Mouse (Mus musculus): Measurements from ENCODE around the gene Abhd10. TPM values are rescaled to one million over a fixed set of nuclear protein-coding genes. Genes with fewer than 3 reads are reported as not detected.

Gene Abhd10
- polyA plus RNA-seq, 1 experiment from 2014 or later: 33.2 TPM

DNA sequence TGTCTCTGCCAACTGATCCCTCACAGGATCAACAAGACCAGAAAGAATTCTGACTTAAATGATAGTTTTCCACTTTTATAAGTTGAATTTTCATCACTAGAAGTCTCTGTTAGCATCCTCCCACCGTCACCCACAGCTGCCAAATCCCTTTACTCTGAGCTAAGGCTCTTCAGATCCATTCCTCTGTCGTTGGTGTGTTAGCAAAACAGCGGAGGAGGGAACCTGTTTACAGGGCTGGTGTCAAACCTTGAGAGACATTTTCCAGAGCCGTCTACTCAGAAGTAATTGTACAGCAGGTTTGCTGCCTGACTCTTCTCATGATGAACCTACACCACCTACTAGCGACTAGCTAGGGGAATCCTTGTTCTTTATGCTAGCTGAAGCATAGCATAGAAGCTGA lies 43.5 kb downstream of the Abhd10 start:
- Histone ChIP-seq H3K4me2 (replicated peaks) (no peak overlapping the region), H3K27me3 (no peaks in the 10 kb centered on the region), H3K36me3 (no peaks in the 10 kb centered on the region), H3K9ac (no peak overlapping the region), H3K27ac (replicated peaks) (no peak overlapping the region), H3K4me3 (replicated peaks) (no peak overlapping the region), H3K9me3 (replicated peaks) (no peaks in the 10 kb centered on the region), H3K4me1 (no peaks in the 10 kb centered on the region)
- WGBS: 75% methylated on average over 5 of the region's 5 CpGs
- ATAC-seq (ENCODE audit: insufficient number of reproducible peaks, low FRiP score, low TSS enrichment, low read depth): no peak

DNA sequence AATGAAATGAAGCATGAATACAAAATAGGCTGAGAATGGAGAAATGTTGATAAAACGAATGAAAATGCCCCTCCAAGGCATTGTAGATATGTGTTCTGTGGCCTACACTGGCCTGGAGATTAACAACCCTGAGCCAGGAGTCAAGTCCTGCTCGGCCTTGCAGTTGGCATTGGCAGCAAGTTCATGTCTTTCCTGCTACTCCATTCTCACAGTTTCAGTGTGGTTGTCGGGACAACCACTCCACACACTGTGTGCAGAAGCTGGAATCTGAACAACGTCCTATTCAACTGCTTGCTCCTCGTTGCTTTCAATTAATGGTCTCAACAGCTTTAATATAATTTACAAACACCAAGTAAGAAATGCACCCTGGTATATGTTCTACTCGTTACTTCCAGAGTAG lies 44.8 kb downstream of the Abhd10 start:
- Histone ChIP-seq H3K4me2 (replicated peaks) (no peak overlapping the region), H3K27me3 (no peaks in the 10 kb centered on the region), H3K36me3 (no peaks in the 10 kb centered on the region), H3K9ac (no peak overlapping the region), H3K27ac (replicated peaks) (no peak overlapping the region), H3K9me3 (replicated peaks) (no peaks in the 10 kb centered on the region), H3K4me3 (replicated peaks) (no peak overlapping the region), H3K4me1 (no peaks in the 10 kb centered on the region)
- ATAC-seq (ENCODE audit: insufficient number of reproducible peaks, low FRiP score, low TSS enrichment, low read depth): no peak
- WGBS: 81% methylated on average over 6 of the region's 6 CpGs

DNA sequence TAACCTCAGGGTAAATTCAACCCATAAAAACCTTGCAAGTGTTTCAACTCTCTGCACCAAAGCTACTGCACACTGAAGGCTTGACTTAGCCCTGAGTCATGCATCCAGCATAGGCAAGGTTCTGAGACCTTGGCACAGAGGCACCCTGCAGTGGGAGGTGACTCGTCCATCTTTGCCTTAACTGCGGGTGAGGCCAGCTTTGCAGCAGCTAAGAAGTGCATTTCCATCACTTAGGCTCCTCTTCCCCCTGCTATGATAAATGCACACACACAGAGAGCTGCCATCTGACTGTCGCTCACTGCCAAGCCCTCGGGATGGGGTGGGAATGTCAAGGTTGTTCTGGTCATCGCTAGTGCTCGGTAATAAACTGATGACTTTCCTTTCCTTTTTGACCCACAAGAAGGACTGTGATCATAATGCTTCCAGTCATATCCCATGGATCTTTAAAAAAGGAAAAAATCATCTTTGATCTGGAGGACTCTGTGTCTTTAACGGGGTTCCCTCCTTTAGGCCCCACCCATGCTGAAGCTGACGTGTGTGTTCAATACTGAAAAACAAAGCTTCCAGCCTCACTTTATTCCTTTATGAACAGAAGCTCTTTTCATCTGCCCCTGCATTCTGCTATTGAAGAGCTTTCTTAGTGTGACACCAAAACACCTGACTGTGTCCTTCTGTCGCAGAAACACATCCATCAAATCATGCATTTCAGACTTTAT lies 47.2 kb downstream of the Abhd10 start:
- Histone ChIP-seq H3K27me3 (no peaks in the 10 kb centered on the region), H3K9ac (no peak overlapping the region), H3K4me1 (no peaks in the 10 kb centered on the region), H3K9me3 (replicated peaks) (no peaks in the 10 kb centered on the region), H3K36me3 (no peaks in the 10 kb centered on the region), H3K4me2 (replicated peaks) (no peak overlapping the region), H3K4me3 (replicated peaks) (no peak overlapping the region), H3K27ac (replicated peaks) (no peak overlapping the region)
- ATAC-seq (ENCODE audit: insufficient number of reproducible peaks, low FRiP score, low TSS enrichment, low read depth): no peak
- 78% methylated on average over 9 of the region's 9 CpGs for WGBS

DNA sequence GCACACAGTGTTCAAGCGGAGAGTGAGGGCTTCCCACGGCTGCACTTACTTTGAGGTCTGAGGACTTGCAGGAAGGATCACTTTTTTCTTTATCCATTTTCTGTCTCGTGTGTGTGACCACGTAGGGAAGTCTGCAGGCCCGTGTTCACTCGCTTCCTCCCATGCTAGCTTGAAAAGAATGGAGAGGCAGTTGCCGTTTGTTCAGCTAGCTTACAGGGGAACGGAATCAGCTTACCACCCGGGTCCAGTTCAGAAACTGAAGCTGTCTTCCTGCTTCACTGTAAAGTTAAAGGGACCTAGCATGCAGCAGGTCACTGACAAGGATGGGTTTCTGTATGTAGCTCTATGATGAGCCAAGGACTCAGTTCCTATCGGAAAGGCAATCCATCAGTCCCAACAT lies 49.2 kb downstream of the Abhd10 start, which contains the start of gene Tmprss7:
TSS of gene Tmprss7 (minus strand) at position 101 of the 400 bp plus-strand sequence.
- WGBS: 64% methylated on average over 10 of the region's 10 CpGs
- ATAC-seq (ENCODE audit: insufficient number of reproducible peaks, low FRiP score, low TSS enrichment, low read depth): no peak

DNA sequence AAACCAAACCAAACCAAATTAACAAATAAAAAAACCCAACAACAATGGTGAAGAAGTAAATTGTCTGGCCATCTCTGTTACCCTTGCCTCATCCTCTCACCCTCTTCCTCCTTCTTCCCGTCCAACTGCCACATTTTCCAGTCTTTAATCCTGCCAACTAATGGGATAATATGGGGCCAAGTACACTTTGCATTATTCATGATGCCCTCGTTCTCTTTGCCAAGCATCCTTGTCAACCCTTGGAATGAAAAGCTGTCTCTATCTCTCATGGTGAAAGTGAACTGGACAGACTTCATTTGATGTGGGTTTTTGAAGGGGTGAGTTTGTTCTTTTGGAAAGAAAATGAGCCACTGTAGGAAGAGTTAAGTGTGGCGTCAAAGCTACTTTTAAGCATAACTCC lies 49.9 kb downstream of the Abhd10 start:
- H3K27me3 ChIP-seq: no peaks in the 10 kb centered on the region
- WGBS: 61% methylated on average over 3 of the region's 3 CpGs
- H3K9me3 ChIP-seq (replicated peaks): no peaks in the 10 kb centered on the region
- no peak overlapping the region for H3K27ac ChIP-seq (replicated peaks)
- no peak for ATAC-seq (ENCODE audit: insufficient number of reproducible peaks, low FRiP score, low TSS enrichment, low read depth)
- no peaks in the 10 kb centered on the region for H3K36me3 ChIP-seq
- H3K4me2 ChIP-seq (replicated peaks): no peak overlapping the region
- H3K9ac ChIP-seq: no peak overlapping the region
- 0 out of 2 replicates have a peak, but pooled peaks cover 3% of the 10 kb centered on the region for H3K4me1 ChIP-seq
- H3K4me3 ChIP-seq (replicated peaks): no peak overlapping the region

More for the DNA sequence above, 49.2 kb downstream of the Abhd10 start, which contains the start of gene Tmprss7:
- Histone ChIP-seq H3K4me1 (0 out of 2 replicates have a peak, but pooled peaks cover 3% of the 10 kb centered on the region), H3K4me3 (replicated peaks) (no peak within 1 kb of the TSS), H3K36me3 (no peaks in the 10 kb centered on the region), H3K4me2 (replicated peaks) (no peak within 1 kb of the TSS), H3K9me3 (replicated peaks) (no peaks in the 10 kb centered on the region), H3K27ac (replicated peaks) (no peak within 1 kb of the TSS), H3K9ac (no peak within 1 kb of the TSS), H3K27me3 (no peaks in the 10 kb centered on the region)

DNA sequence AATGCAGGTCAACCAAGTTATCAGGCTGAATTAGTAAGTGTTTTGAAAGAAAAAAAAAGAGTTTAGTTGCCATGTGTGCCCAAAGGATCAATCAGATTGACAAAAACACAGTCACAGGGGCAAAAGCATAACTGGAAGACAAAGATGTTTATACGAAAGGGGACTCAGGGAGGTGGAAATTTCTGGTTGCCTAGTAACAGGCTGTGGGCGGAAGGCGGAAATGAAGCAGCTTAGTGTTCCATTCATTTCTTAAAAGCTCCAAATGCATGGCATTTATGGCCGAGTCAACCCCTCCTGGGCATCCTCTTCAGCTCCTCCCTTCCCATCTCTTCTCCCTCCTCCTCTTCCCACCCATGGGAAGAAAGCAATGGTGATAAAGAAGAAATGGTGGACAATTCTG lies 52.6 kb downstream of the Abhd10 start:
- H3K4me1 ChIP-seq: 0 out of 2 replicates have a peak, but pooled peaks cover 3% of the 10 kb centered on the region
- no peaks in the 10 kb centered on the region for H3K27me3 ChIP-seq
- no peak overlapping the region for H3K9ac ChIP-seq
- 27% methylated on average over 4 of the region's 4 CpGs for WGBS
- no peaks in the 10 kb centered on the region for H3K36me3 ChIP-seq
- H3K27ac ChIP-seq (replicated peaks): no peak overlapping the region
- ATAC-seq (ENCODE audit: insufficient number of reproducible peaks, low FRiP score, low TSS enrichment, low read depth): no peak
- H3K9me3 ChIP-seq (replicated peaks): no peaks in the 10 kb centered on the region
- no peak overlapping the region for H3K4me3 ChIP-seq (replicated peaks)
- no peak overlapping the region for H3K4me2 ChIP-seq (replicated peaks)

DNA sequence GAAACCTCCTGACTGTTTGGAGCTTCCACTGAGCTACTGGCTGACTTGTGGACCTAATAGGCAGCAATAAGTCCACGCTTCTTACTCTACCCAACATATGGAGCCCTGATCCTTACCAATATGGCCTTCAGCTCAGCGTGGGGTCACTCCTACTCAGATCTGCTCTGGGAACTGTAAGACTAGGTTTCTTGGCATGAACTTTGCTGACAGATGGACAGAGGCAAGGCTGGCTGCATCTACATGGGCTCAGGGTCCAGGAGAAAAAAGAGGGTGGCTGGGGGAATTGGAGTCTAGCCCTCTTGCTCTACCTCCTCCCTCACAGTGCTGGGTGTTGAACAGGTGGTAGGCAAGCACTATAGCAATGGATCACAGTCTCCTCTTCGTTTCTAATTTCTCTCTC lies 55.9 kb downstream of the Abhd10 start:
- Histone ChIP-seq H3K4me2 (replicated peaks) (no peak overlapping the region), H3K36me3 (no peaks in the 10 kb centered on the region), H3K27me3 (no peaks in the 10 kb centered on the region), H3K9me3 (replicated peaks) (no peaks in the 10 kb centered on the region), H3K9ac (no peak overlapping the region), H3K27ac (replicated peaks) (no peak overlapping the region), H3K4me3 (replicated peaks) (no peak overlapping the region), H3K4me1 (0 out of 2 replicates have a peak, but pooled peaks cover 3% of the 10 kb centered on the region)
- 79% methylated on average over 3 of the region's 3 CpGs for WGBS
- no peak for ATAC-seq (ENCODE audit: insufficient number of reproducible peaks, low FRiP score, low TSS enrichment, low read depth)

DNA sequence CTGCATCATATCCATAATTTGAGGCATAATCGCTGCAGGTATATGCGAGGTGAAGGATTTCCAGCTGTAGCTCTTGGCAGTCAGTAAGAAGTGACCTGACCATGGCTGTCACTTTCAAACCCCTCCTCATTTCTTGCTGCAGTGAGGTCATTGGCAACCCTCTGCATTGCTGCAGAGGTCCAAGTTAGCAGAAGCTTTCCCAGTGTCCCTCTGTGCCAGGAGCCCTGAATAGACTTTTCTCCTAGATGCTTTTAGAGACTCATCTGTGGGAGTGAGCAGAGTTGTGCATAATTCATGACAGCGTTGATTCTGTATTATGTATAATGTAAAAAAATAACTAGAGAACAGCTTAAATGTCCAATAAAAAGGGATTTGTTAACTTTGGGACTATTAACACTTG lies 57.5 kb downstream of the Abhd10 start:
- no peak for ATAC-seq (ENCODE audit: insufficient number of reproducible peaks, low FRiP score, low TSS enrichment, low read depth)
- Histone ChIP-seq H3K4me2 (replicated peaks) (no peak overlapping the region), H3K4me1 (0 out of 2 replicates have a peak, but pooled peaks cover 2% of the 10 kb centered on the region), H3K27me3 (no peaks in the 10 kb centered on the region), H3K9me3 (replicated peaks) (no peaks in the 10 kb centered on the region), H3K36me3 (no peaks in the 10 kb centered on the region), H3K4me3 (replicated peaks) (no peak overlapping the region), H3K9ac (no peak overlapping the region), H3K27ac (replicated peaks) (no peak overlapping the region)
- 67% methylated on average over 3 of the region's 3 CpGs for WGBS

DNA sequence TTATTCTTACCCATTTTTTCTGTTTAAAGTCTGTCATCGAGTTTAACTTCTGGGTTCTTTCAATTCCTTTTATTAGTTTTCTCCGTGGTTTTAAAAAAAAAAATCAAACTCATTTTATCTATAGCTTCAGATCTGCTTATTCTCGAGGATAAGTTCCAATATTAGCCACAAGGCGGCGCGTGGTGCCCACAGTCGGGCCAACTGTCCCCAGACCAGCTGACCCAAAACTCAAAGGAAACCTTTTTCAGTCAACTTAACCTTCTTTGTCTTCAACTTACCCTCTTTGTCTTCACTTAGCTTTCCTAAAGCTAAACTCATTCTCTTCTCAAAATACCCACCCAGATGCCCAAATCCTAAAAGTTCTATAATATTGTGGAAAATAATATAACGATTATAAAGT lies 57.9 kb downstream of the Abhd10 start:
- H3K4me1 ChIP-seq: no peaks in the 10 kb centered on the region
- no peaks in the 10 kb centered on the region for H3K9me3 ChIP-seq (replicated peaks)
- no peak overlapping the region for H3K27ac ChIP-seq (replicated peaks)
- H3K4me3 ChIP-seq (replicated peaks): no peak overlapping the region
- no peaks in the 10 kb centered on the region for H3K36me3 ChIP-seq
- H3K27me3 ChIP-seq: no peaks in the 10 kb centered on the region
- no peak overlapping the region for H3K9ac ChIP-seq
- H3K4me2 ChIP-seq (replicated peaks): no peak overlapping the region
- WGBS: 12% methylated on average over 8 of the region's 8 CpGs
- ATAC-seq (ENCODE audit: insufficient number of reproducible peaks, low FRiP score, low TSS enrichment, low read depth): no peak

Other genes starting within 250 kb of the Abhd10 start
- gene Gm609, start 250.0 kb downstream of the Abhd10 start, polyA plus RNA-seq (2015; fragmentation: Nextera tagmentation; extraction: Ambion mirVana): not detected in 2 replicates
- not detected in 2 replicates for gene Gm17783, start 210.9 kb downstream of the Abhd10 start, polyA plus RNA-seq (2015; fragmentation: Nextera tagmentation; extraction: Ambion mirVana)
- gene Slc9c1, start 207.6 kb downstream of the Abhd10 start, polyA plus RNA-seq (2015; fragmentation: Nextera tagmentation; extraction: Ambion mirVana): not detected in 2 replicates
- gene Gcsam, start 132.6 kb downstream of the Abhd10 start, polyA plus RNA-seq (2015; fragmentation: Nextera tagmentation; extraction: Ambion mirVana): 2.7 and 2.8 TPM in 2 replicates
- gene BC016579, start 88.9 kb downstream of the Abhd10 start, polyA plus RNA-seq (2015; fragmentation: Nextera tagmentation; extraction: Ambion mirVana): 0.79 and 1.5 TPM in 2 replicates
- gene Tmprss7, start 49.3 kb downstream of the Abhd10 start, polyA plus RNA-seq (2015; fragmentation: Nextera tagmentation; extraction: Ambion mirVana): 0.20 and 0.22 TPM in 2 replicates
- gene Tagln3, start 18.3 kb downstream of the Abhd10 start, polyA plus RNA-seq (2015; fragmentation: Nextera tagmentation; extraction: Ambion mirVana): 8.9 and 10.3 TPM in 2 replicates
- 42.1 and 46.2 TPM in 2 replicates for gene Phldb2, start 210.6 kb upstream of the Abhd10 start, polyA plus RNA-seq (2015; fragmentation: Nextera tagmentation; extraction: Ambion mirVana)

Data from embryonic facial prominence, embryonic 15.5 days (tissue).